In the genomic region with DNA sequence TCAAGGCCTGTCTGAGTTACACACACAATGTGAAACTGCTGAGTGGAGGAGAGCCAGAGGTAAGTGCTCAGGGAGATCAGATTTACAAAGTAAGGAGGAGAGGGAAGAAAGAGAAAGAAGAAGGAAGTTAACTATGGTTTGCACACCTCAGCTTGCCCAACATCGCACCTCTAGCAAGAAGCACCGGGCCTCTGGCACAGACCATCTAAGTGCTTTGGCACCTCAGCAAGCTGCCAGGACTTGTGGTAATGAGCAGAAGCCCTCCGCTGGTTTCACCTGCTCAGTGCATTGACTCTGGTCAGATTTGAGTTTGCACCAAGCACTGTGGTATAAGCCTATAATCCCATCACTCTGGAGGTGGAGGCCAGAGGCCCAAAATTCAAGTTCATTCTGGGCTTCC, we compare ENCODE assay signal across 20 mouse cellular contexts.
A peak's percentile ranks its signal among the peaks of the same experiment; 100 is the strongest.
DNase-seq lines count a peak whose midpoint lies in the region; ATAC-seq and TF ChIP-seq lines count a peak whose summit lies in the region.
"Had no signal": no experiment of that assay in that cellular context is flagged by ENCODE, and none has a peak within 500 bp of the region (broad histone marks: within the 10 kb centered on the region; RNA-seq: fewer than 3 reads in every experiment).

No protein-coding gene starts in this region.

- no peak for DNase-seq in kidney, adult 11 months
- no peak for DNase-seq in kidney, adult 18-20 months
- no peak for DNase-seq in lung, postnatal 25 days (ENCODE audit: low spot score)
- DNase-seq: adrenal gland, adult 8-10 months; adrenal gland, postnatal 14 days; adrenal gland, postnatal 36 days; cerebellum, adult 11-12 months; cerebellum, adult 2 months; cerebellum, adult 9-10 months; cerebellum, postnatal 10 days; cerebellum, postnatal 25 days had no signal

- H3K4me2 ChIP-seq in kidney, embryonic 14.5 days (replicated peaks; ENCODE audit: low read depth, low read length): no peak overlapping the region
- H3K4me2 ChIP-seq in kidney, embryonic 16.5 days (replicated peaks; ENCODE audit: low read depth, low read length): no peak overlapping the region
- peak overlapping the region; percentile 35 for H3K4me2 ChIP-seq in intestine, postnatal 0 days (replicated peaks; ENCODE audit: low read depth)
- H3K4me2 ChIP-seq in midbrain, embryonic 15.5 days: no peak overlapping the region
- H3K4me2 ChIP-seq: embryonic facial prominence, embryonic 12.5 days; forebrain, embryonic 13.5 days; forebrain, embryonic 15.5 days had no signal

- WGBS in kidney, embryonic 14.5 days: 56% methylated on average over 3 of the region's 3 CpGs
- WGBS in kidney, embryonic 16.5 days: 63% methylated on average over 3 of the region's 3 CpGs
- 81% methylated on average over 3 of the region's 3 CpGs for WGBS in intestine, postnatal 0 days
- 89% methylated on average over 3 of the region's 3 CpGs for WGBS in midbrain, embryonic 15.5 days

- H3K4me1 ChIP-seq in kidney, embryonic 14.5 days (ENCODE audit: control insufficient read depth, insufficient read depth, low read length): peaks cover 17% of the 10 kb centered on the region; the same call in 1 of the 2 replicates
- H3K4me1 ChIP-seq in kidney, embryonic 16.5 days (ENCODE audit: insufficient read depth, low read length): peaks cover 56% of the 10 kb centered on the region
- H3K4me1 ChIP-seq in intestine, postnatal 0 days (replicated peaks; ENCODE audit: control insufficient read depth, insufficient read depth, low read length): peaks cover 16% of the 10 kb centered on the region
- no peaks in the 10 kb centered on the region for H3K4me1 ChIP-seq in midbrain, embryonic 15.5 days
- H3K4me1 ChIP-seq: forebrain, embryonic 13.5 days; forebrain, embryonic 15.5 days had no signal

- H3K9me3 ChIP-seq in kidney, embryonic 14.5 days (ENCODE audit: control insufficient read depth, low read length): no peaks in the 10 kb centered on the region
- no peaks in the 10 kb centered on the region for H3K9me3 ChIP-seq in kidney, embryonic 16.5 days (ENCODE audit: low read length)
- H3K9me3 ChIP-seq in intestine, postnatal 0 days (ENCODE audit: control insufficient read depth): no peaks in the 10 kb centered on the region
- H3K9me3 ChIP-seq in midbrain, embryonic 15.5 days: no peaks in the 10 kb centered on the region
- H3K9me3 ChIP-seq: embryonic facial prominence, embryonic 10.5 days; embryonic facial prominence, embryonic 12.5 days; forebrain, embryonic 13.5 days; forebrain, embryonic 15.5 days had no signal

- H3K36me3 ChIP-seq in kidney, embryonic 14.5 days (ENCODE audit: control insufficient read depth, insufficient read depth, low read length): no peaks in the 10 kb centered on the region
- no peaks in the 10 kb centered on the region for H3K36me3 ChIP-seq in kidney, embryonic 16.5 days (ENCODE audit: insufficient read depth, low read length)
- H3K36me3 ChIP-seq in intestine, postnatal 0 days (ENCODE audit: control insufficient read depth, insufficient read depth): no peaks in the 10 kb centered on the region
- H3K36me3 ChIP-seq in midbrain, embryonic 15.5 days (replicated peaks): no peaks in the 10 kb centered on the region
- H3K36me3 ChIP-seq: embryonic facial prominence, embryonic 10.5 days; embryonic facial prominence, embryonic 12.5 days; forebrain, embryonic 15.5 days had no signal

- no peak overlapping the region for H3K4me3 ChIP-seq in kidney, embryonic 14.5 days (ENCODE audit: low read length)
- no peak overlapping the region for H3K4me3 ChIP-seq in kidney, embryonic 16.5 days (ENCODE audit: low read length)
- no peak overlapping the region for H3K4me3 ChIP-seq in intestine, postnatal 0 days (ENCODE audit: low read depth, low read length)
- no peak overlapping the region for H3K4me3 ChIP-seq in midbrain, embryonic 15.5 days
- H3K4me3 ChIP-seq: embryonic facial prominence, embryonic 10.5 days; embryonic facial prominence, embryonic 12.5 days; forebrain, embryonic 13.5 days; forebrain, embryonic 15.5 days had no signal

- peak overlapping the region; percentile 69 for H3K27ac ChIP-seq in kidney, embryonic 14.5 days (ENCODE audit: low read depth, low read length)
- peak overlapping the region; percentile 82 for H3K27ac ChIP-seq in kidney, embryonic 16.5 days (ENCODE audit: low read length)
- H3K27ac ChIP-seq in intestine, postnatal 0 days (ENCODE audit: low read depth, low read length): no peak overlapping the region; the same call in 1 of the 2 replicates
- H3K27ac ChIP-seq in midbrain, embryonic 15.5 days: no peak overlapping the region
- H3K27ac ChIP-seq: embryonic facial prominence, embryonic 10.5 days; embryonic facial prominence, embryonic 12.5 days; forebrain, embryonic 13.5 days; forebrain, embryonic 15.5 days had no signal

- no peaks in the 10 kb centered on the region for H3K27me3 ChIP-seq in kidney, embryonic 14.5 days (ENCODE audit: control insufficient read depth, insufficient read depth, low read length)
- H3K27me3 ChIP-seq in kidney, embryonic 16.5 days (ENCODE audit: insufficient read depth, low read length): no peaks in the 10 kb centered on the region
- H3K27me3 ChIP-seq in intestine, postnatal 0 days (replicated peaks; ENCODE audit: control insufficient read depth, insufficient read depth, low read length): no peaks in the 10 kb centered on the region
- H3K27me3 ChIP-seq in midbrain, embryonic 15.5 days (replicated peaks): no peaks in the 10 kb centered on the region
- H3K27me3 ChIP-seq: embryonic facial prominence, embryonic 12.5 days; forebrain, embryonic 13.5 days; forebrain, embryonic 15.5 days had no signal

- H3K9ac ChIP-seq in kidney, embryonic 14.5 days (ENCODE audit: low read depth, low read length): no peak overlapping the region
- no peak overlapping the region for H3K9ac ChIP-seq in kidney, embryonic 16.5 days (replicated peaks; ENCODE audit: low read length)
- H3K9ac ChIP-seq in intestine, postnatal 0 days (ENCODE audit: low read depth, low read length): no peak overlapping the region
- no peak overlapping the region for H3K9ac ChIP-seq in midbrain, embryonic 15.5 days
- H3K9ac ChIP-seq: embryonic facial prominence, embryonic 12.5 days; forebrain, embryonic 13.5 days; forebrain, embryonic 15.5 days had no signal

- ATAC-seq in kidney, embryonic 14.5 days (ENCODE audit: low FRiP score, low TSS enrichment): no peak
- ATAC-seq in kidney, embryonic 16.5 days (ENCODE audit: low FRiP score, low TSS enrichment): no peak
- ATAC-seq in intestine, postnatal 0 days: no peak
- ATAC-seq in megakaryocyte, adult 5-6 weeks (ENCODE audit: poor library complexity, severe bottlenecking): peak; percentile 75
- no peak for ATAC-seq in midbrain, embryonic 15.5 days (replicated peaks)
- ATAC-seq: forebrain, embryonic 13.5 days; forebrain, embryonic 15.5 days had no signal

- TF ChIP-seq CTCF in intestine, postnatal 0 days (IDR thresholded peaks at IDR 0.05; ENCODE audit: low read depth): no peak

Comparison
In these comparisons a context has a peak if more than half of its experiments do, and no peak if none do; other contexts are left out.
1. H3K27ac ChIP-seq: peak in kidney, embryonic 14.5 days (single experiment) and kidney, embryonic 16.5 days (single experiment); none in intestine, postnatal 0 days (single experiment) and midbrain, embryonic 15.5 days (single experiment).